Mouse (Mus musculus) adrenal gland, adult 2 months (tissue): ENCODE results near the gene Bicc1. TPM values are rescaled to one million over a fixed set of nuclear protein-coding genes. Genes with fewer than 3 reads are reported as not detected.

Experiments used
- DNase-seq: peaks from one replicate; pipeline ENCODE4 v3.0.0; 2021
- polyA plus RNA-seq: library from polyadenylated mRNA; depleted of rRNA; stranded (reverse); fragments of >200 nt; gene quantifications from 2 replicates; pipeline ENCODE4 v1.2.3, GENCODE M21; 2012
- total RNA-seq, 2 experiments: library from RNA; stranded (reverse); gene quantifications; 2 replicates each; pipeline ENCODE4 v1.2.3; 2021

Bicc1 gene
- total and polyA plus RNA-seq, 3 experiments: 5.5 to 20.3 (median 12.8) TPM

DNA sequence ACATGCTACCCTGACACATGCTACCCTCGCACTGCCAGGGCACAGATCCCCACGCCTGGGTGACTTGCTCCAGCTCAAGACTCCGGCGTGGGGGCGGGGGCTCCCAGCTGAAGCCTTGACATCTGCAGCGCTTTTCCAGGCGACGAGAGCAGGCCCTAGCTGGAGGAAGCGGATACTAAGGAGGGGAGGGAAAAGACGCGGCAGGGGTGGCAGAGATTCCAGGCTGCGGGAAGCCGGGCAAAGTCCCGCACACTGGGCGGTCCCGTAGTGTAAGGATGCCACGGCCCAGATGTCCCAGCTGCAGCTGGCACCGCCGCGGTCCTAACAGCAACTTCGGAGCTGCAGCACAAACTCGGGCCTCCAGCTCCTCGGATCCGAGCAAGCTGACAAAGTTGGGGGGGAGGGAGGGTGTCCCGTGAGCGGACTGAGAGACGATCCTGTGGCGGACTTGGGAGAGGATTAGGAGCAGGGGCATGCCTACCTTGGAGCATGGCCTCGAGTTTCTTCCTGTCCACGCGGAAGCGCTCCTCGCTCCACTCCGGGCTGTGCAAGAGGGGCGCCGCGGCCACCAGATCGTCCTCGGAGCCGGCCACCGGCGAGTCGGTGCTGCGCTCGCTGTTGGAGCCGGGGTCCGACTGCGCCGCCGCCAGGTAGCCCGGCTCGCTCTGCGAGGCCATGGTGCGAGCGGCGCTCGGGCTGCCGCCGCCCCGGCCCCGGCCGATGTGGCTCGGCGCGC is 392 bp downstream of the Bicc1 start:
- peak; percentile 67 for DNase-seq

DNA sequence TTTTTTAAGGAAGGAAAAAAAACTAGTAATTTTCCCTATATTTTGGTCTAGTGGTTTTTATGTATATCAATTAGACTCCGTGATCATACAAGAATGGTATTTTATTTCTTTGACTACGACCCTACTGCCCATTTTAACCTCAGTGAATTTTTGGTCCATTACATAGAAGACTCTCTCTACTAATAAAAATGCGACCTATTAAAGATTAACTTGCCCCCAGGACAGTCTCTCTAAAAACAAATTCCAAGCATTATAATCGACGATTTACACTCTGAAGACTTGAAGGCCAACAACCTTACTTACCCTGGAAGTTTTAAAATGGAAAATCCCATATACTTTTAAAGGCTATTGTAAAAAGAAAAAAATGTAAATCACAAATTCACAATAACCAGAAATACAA is 2.9 kb downstream of the Bicc1 start:
- no peak for DNase-seq

- DNase-seq: no peak
Measured at GRCm38 (mm10) chr10:71153610-71154009, 5.9 kb downstream of the Bicc1 start.

DNA sequence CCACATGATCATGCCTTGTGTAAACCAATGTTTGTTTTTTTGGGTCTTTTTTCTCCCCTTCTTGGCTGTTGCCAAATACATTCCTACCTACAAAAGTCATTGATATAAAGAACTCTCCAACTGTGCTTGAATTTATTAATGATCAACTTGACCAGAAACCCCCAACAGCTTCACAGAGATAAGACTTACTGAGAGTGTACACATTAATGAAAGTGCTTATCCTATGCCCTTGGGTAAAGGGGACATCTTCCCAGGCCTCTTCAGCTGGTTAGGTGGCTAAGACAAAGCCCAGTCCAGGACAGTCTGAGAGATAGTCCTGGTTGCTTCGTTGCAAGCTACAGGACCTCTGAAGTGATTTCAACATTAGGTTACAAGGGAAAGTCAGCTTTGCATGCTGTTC is 6.4 kb downstream of the Bicc1 start:
- no peak for DNase-seq

DNA sequence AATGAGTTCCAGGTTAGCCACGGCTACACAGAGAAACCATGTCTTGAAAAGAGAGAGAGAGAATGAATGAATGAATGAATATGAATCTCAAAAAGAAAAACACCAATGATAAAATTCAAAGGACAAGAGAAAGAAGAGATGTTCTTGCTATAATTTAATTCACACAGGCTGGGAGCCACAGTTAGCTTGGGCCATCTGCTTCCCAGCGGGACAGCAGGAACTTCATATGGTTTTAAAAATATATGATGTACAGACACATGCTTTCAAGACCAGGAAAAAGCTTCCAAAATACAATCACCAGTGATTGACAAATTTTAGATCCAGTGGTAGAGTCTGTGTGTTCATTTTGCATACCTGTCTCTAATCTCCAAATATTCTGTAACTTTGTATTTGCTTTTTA is 9.0 kb downstream of the Bicc1 start:
- no peak for DNase-seq

DNA sequence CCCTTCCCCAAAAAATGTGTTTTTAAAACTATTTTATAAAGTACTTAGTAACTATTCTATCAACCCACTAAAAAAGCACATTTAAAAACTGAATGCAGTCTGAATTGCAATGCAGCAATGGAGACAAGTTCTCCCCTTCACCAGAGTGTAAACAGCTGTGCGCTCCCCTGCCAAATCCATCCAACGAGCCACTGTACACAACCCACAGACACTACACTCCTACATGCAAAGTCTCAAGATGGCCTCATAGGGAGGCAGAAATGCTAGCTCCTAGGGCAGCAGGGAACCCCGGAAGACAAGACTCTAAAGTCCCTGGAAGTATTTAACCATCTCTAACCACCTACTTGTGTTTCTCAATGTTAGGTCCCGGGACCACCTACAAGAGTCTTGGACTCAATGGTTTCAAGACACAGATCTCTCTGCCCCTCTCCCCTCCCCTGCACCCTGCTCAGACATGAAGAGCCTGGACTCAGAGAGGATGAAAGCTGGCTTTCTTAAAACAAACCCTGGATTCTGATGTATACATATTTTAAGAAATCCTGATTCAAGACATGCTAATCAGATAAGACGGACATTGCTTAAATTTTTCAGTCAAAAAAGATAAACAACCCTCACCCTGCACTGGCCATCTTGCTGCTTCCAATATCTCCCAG is 10.4 kb downstream of the Bicc1 start:
- no peak for DNase-seq

DNA sequence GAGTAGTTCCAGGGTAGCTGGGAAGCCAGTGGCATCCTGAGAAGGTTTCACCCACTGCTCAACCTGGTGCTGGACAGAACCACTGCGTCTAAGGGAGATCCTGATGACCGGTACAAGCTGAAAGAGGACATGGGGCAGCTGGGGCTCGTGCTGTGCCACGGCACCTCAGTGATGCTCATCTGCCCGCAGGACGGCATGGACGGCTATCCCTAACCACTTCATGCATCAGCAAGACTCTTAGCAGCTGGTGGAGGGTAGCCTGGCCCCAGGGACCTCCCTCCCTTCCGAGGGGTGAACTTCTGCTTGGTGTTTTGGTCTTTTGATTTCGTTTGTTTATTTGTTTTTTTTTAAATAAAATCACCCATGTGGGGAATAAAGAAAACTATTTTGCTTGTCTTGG is 11.3 kb downstream of the Bicc1 start:
- no peak for DNase-seq

DNA sequence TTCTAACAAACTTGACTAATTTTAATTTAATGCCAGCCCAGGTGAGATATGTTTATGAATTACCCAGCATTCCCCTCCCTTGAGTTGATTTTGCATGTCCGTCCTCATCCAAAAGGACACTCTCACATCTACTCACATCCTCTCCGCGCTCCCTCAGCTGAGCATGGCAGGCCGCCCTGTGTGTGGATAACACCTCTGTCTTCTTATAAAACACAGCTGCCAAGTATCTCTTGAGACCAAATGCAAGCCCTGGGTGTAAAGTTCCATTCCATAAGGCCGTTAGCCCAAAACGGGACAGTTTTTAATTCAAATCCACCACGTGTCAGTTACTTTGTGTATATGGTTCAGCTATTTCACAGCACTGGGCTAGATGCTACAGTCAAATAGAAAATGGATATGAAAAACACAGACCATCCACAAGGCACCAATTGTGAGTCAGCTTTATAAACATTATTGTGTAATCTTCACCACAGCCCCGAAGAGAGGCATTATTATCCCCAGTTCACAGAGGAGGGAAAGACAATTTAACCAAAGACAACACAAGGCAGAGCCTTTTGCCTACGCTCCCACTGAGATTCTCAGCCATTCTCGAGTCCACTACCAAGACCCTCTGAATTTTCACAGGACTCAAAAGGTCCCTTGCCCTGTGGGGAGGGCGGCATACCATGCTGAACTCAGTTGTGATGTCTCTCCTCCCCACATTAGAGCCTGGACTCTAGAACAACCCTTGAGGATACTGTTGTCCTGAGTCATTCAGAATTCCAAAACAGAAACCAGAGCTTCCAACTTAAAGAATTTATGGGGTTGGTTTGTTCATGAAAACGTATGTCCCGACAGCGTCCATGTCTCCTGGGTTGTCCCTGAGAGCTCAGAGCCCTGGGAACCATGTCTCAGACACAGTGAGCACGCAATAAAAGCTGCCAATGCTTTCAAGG is 12.6 kb downstream of the Bicc1 start:
- no peak for DNase-seq

DNA sequence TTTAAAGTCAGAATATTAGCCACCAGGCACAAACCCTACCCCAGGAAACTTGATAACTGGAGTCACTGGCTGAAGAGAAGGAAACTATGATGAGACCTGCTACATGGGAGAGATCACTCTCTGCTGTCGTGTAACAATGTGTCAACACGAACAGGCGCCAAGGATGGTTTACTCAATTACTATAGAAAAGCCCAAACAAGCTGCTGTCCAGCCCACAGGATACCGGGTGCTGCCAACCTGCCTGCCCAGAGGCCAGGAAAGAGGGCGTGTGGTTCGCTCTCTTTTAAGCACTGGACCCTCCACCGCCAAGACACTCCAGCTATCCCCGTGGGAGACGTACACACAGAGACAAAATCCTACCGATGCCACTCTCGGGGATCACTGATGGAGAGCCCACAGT is 13.7 kb downstream of the Bicc1 start:
- DNase-seq: no peak

GRCm38 (mm10) chr10:71144191-71144590 is 15.3 kb downstream of the Bicc1 start:
- no peak for DNase-seq

- DNase-seq: no peak
Measured at GRCm38 (mm10) chr10:71142568-71142967, 16.9 kb downstream of the Bicc1 start.

GRCm38 (mm10) chr10:71140281-71140845 is 19.1 kb downstream of the Bicc1 start:
- no peak for DNase-seq

DNA sequence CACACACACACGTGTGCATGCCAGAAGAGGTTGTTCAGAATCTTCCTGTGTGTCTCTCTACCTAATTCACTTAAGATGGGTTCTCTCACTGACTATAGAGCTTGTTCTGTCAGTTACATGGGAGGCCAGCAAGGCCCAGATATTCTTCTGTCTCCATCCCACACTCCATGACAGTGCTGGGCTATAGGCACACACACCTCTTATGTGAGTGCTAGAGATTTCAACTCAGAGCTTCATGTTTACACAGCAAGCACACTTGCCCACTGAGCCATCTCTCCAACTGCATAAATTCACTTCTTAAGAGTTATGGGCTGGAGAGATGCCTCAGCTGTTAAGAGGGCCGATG is 20.7 kb downstream of the Bicc1 start:
- DNase-seq: no peak

GRCm38 (mm10) chr10:71138132-71138851 is 21.2 kb downstream of the Bicc1 start:
- DNase-seq: no peak

GRCm38 (mm10) chr10:71137606-71138005 is 21.9 kb downstream of the Bicc1 start:
- DNase-seq: no peak

- no peak for DNase-seq
Measured at GRCm38 (mm10) chr10:71131333-71131732, 28.2 kb downstream of the Bicc1 start.

- DNase-seq: no peak
Measured at GRCm38 (mm10) chr10:71130261-71130660, 29.2 kb downstream of the Bicc1 start.

GRCm38 (mm10) chr10:71127951-71128331 is 31.6 kb downstream of the Bicc1 start:
- no peak for DNase-seq

DNA sequence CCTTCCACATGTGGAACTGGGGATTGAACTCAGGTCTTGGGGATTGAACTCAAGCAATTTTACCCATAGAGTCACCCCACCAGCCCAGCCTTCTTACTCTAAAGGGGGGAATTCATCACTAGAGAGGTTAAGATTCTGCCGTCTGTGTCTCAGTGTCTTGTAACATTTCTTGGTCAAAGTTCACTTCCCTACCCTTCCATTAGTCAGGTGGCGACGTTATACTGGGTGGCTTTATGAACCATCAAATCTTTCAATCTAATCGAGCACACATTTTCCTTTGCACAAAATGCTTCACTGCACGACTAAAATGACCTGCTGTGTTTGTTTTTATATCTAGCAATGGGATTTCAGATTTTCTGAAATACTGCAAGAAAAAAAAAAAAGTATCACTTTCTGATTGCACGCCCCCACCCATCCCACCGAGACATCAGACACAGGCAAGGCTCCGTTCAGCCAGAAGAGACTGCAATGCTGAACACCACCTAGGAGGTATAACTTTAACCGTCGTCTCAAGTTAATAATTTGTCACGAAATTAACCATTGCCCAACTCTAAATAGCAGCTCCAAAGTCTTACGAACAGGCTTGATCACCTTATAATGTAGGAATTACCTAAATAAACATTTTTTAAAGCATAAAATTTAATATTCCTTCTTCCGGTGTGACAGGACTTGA is 32.1 kb downstream of the Bicc1 start:
- no peak for DNase-seq

DNA sequence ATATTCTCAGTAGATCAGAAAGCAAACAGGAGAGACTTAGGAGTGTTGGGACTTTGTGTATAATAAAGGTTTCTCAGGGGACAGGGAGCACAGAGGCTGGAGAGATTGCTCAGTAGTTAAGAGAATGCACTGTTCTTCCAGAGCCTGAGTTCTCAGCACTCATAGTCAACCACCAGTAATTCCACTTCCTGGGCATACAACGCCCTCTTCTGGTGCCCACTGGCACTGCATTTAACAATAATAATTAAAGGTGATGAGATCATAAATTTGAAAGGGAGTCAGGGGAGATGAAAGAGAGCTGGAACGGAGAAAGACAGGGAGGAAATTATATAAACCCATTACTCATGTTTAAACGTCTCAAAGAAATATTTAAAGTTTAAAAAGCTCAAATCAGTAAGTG is 35.5 kb downstream of the Bicc1 start:
- DNase-seq: no peak

GRCm38 (mm10) chr10:71123395-71123794 is 36.1 kb downstream of the Bicc1 start:
- DNase-seq: peak; percentile 12
